Mouse (Mus musculus) CH12.LX (cell line): ENCODE measurements around the gene Cntfr. TPM values are rescaled to one million over a fixed set of nuclear protein-coding genes. Genes with fewer than 3 reads are reported as not detected.

ENCODE experiments used
- DNase-seq: peaks from one replicate; pipeline ENCODE4 v3.0.0-alpha.2; 2013; ENCODE audit errors: extremely low read depth
- H3K27ac ChIP-seq: 2 replicates; pipeline ENCODE4 v1.5.1; 2012; ENCODE audit warnings: low read depth, mild to moderate bottlenecking, control low read depth, moderate library complexity; ENCODE audit not compliant: insufficient read depth
- H3K27me3 ChIP-seq: replicated peaks from 2 replicates; pipeline ENCODE3; 2012; ENCODE audit warnings: inconsistent platforms
- H3K36me3 ChIP-seq, 2 experiments: replicated peaks in 1 of 2; 2 replicates each; pipeline versions ENCODE3 to v1.6.1; 2012; ENCODE audit warnings: inconsistent platforms in 1 of 2, low read length in 1 of 2, mild to moderate bottlenecking in 1 of 2, mixed read lengths in 1 of 2, moderate library complexity in 1 of 2; ENCODE audit not compliant: control insufficient read depth in 1 of 2, insufficient read depth in 1 of 2
- H3K4me1 ChIP-seq, 2 experiments: 2 replicates each; pipeline ENCODE4 v1.6.1; 2012; ENCODE audit warnings: inconsistent platforms in 1 of 2, moderate library complexity in 1 of 2; ENCODE audit not compliant: insufficient read depth in 2 of 2, control insufficient read depth in 1 of 2
- H3K4me2 ChIP-seq: 2 replicates; pipeline ENCODE4 v1.6.1; 2012; ENCODE audit warnings: low read depth, mild to moderate bottlenecking, control low read depth; ENCODE audit not compliant: poor library complexity, insufficient read depth, severe bottlenecking
- H3K4me3 ChIP-seq, 3 experiments: fragments of 150-350 bp in 1 of 3; sonication (generic) in 1 of 3; replicated peaks in 1 of 3; 2 replicates each; pipeline versions ENCODE3 to v1.5.1; 2011 to 2012; ENCODE audit warnings: low read depth in 2 of 3, low read length in 2 of 3, mild to moderate bottlenecking in 2 of 3, moderate library complexity in 2 of 3, control low read depth in 1 of 3, improper control_type of control experiment in 1 of 3, inconsistent platforms in 1 of 3, mixed read lengths in 1 of 3; ENCODE audit not compliant: poor library complexity in 1 of 3
- H3K79me2 ChIP-seq: replicated peaks from 2 replicates; pipeline ENCODE4 v1.6.1; 2012; ENCODE audit warnings: mild to moderate bottlenecking, moderate library complexity; ENCODE audit not compliant: control insufficient read depth, poor library complexity, insufficient read depth, severe bottlenecking; ENCODE audit errors: extremely low read depth
- H3K9ac ChIP-seq: 2 replicates; pipeline ENCODE4 v1.6.1; 2012; ENCODE audit warnings: low read depth, mild to moderate bottlenecking, control low read depth, moderate library complexity; ENCODE audit not compliant: insufficient read depth
- H3K9me3 ChIP-seq: replicated peaks from 2 replicates; pipeline ENCODE3; 2012; ENCODE audit warnings: low read length, inconsistent platforms, mixed read lengths
- CHD1 ChIP-seq: IDR thresholded peaks from 2 replicates; pipeline ENCODE4 v1.6.1; 2012; ENCODE audit warnings: low read depth, low read length, improper control_type of control experiment, inconsistent platforms
- ELF1 ChIP-seq: IDR thresholded peaks from 2 replicates; pipeline ENCODE4 v1.6.1; 2014; ENCODE audit warnings: low read depth, mild to moderate bottlenecking, inconsistent platforms, low read length, improper control_type of control experiment
- ETS1 ChIP-seq: conservative IDR thresholded peaks from 2 replicates; pipeline ENCODE4 v1.6.1; 2012; ENCODE audit warnings: low read depth, mild to moderate bottlenecking, inconsistent platforms, low read length, improper control_type of control experiment, moderate library complexity
- HCFC1 ChIP-seq: IDR thresholded peaks from 2 replicates; pipeline ENCODE4 v1.6.1; 2012; ENCODE audit warnings: low read depth, mild to moderate bottlenecking, inconsistent platforms, low read length, improper control_type of control experiment
- JUN ChIP-seq: IDR thresholded peaks from 2 replicates; pipeline ENCODE4 v1.6.1; 2011; ENCODE audit warnings: low read depth, mild to moderate bottlenecking, low read length, improper control_type of control experiment, moderate library complexity; ENCODE audit not compliant: insufficient read depth
- MEF2A ChIP-seq: IDR thresholded peaks from 2 replicates; pipeline ENCODE4 v1.6.1; 2014; ENCODE audit warnings: low read depth, mild to moderate bottlenecking, inconsistent platforms, low read length, improper control_type of control experiment, borderline replicate concordance
- MXI1 ChIP-seq: IDR thresholded peaks from 2 replicates; pipeline ENCODE4 v1.6.1; 2011; ENCODE audit warnings: mild to moderate bottlenecking, low read depth, low read length, improper control_type of control experiment
- MYC ChIP-seq: IDR thresholded peaks from 2 replicates; pipeline ENCODE4 v1.6.1; 2011; ENCODE audit warnings: low read depth, mild to moderate bottlenecking, improper control_type of control experiment, low read length
- NRF1 ChIP-seq: IDR thresholded peaks from 2 replicates; pipeline ENCODE4 v1.6.1; 2014; ENCODE audit warnings: low read depth, mild to moderate bottlenecking, inconsistent platforms, low read length, improper control_type of control experiment, moderate library complexity
- PAX5 ChIP-seq: IDR thresholded peaks from 2 replicates; pipeline ENCODE4 v1.6.1; 2012; ENCODE audit warnings: low read length, inconsistent platforms, mixed read lengths
- RAD21 ChIP-seq: IDR thresholded peaks from 2 replicates; pipeline ENCODE4 v1.6.1; 2011; ENCODE audit warnings: low read depth, mild to moderate bottlenecking, low read length, improper control_type of control experiment, moderate library complexity
- TBP ChIP-seq: conservative IDR thresholded peaks from 2 replicates; pipeline ENCODE4 v1.6.1; 2011; ENCODE audit warnings: low read depth, low read length, improper control_type of control experiment
- TCF12 ChIP-seq: IDR thresholded peaks from 2 replicates; pipeline ENCODE4 v1.6.1; 2014; ENCODE audit warnings: low read depth, mild to moderate bottlenecking, inconsistent platforms, low read length, improper control_type of control experiment
- UBTF ChIP-seq: IDR thresholded peaks from 2 replicates; pipeline ENCODE4 v1.6.1; 2012; ENCODE audit warnings: low read depth, mild to moderate bottlenecking, inconsistent platforms, low read length, improper control_type of control experiment, moderate library complexity
- USF2 ChIP-seq: conservative IDR thresholded peaks from 2 replicates; pipeline ENCODE4 v1.6.1; 2011; ENCODE audit warnings: low read depth, low read length, improper control_type of control experiment
- ZKSCAN1 ChIP-seq: IDR thresholded peaks from 2 replicates; pipeline ENCODE4 v1.6.1; 2012; ENCODE audit warnings: low read depth, inconsistent platforms, low read length, improper control_type of control experiment, borderline replicate concordance
- dilution Hi-C: fragments of 300-500 bp; cut with MboI; formaldehyde crosslinking; loops from 2 replicates; pipeline ENCODE4 v1.14.3; 2020; ENCODE audit warnings: low sequenced_read_pairs; ENCODE audit not compliant: extremely low pct_unique_long_range_greater_than_20kb, extremely low pct_ligation_motif_present
- in situ Hi-C: fragments of 300-500 bp; cut with MboI; formaldehyde crosslinking; loops from 3 replicates; pipeline ENCODE4 v1.14.3; 2019; ENCODE audit warnings: low sequenced_read_pairs, low pct_ligation_motif_present, low pct_unique_long_range_greater_than_20kb, mixed read lengths
- polyA plus RNA-seq: library from polyadenylated mRNA; unstranded; fragments of >175 nt; gene quantifications from 2 replicates; pipeline ENCODE4 v1.2.1, GENCODE M21; 2012; ENCODE audit warnings: low read depth; ENCODE audit not compliant: insufficient read length
- total RNA-seq, 2 experiments: library from RNA; depleted of rRNA; stranded (reverse); fragments of 300-350 nt in 1 of 2; fragments of >200 nt in 1 of 2; gene quantifications; 2 replicates each; pipeline ENCODE4 v1.2.3; 2012 to 2014

Cntfr gene
- total and polyA plus RNA-seq, 3 experiments = not detected

DNA sequence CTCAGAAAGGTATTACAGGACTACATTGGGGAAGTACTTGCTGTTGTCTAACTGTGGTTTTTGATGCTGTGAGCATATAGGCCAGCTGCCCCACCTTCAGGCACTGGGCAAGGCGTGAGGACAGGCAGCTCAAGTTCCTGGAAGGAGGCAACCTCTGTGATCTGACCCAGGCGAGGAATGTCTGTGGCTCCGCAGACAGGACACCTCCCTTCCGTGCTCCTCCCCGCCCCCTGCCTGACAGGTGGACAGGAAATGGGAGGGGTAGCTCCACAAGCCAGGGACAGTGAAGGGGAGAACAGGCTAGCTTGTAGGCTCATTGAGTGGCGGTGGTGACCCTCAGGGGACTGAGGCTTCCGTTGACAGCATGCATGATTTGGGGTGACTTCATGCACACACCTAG is 32.4 kb downstream of the Cntfr start:
- no peaks in the 10 kb centered on the region for H3K79me2 ChIP-seq
- H3K27me3 ChIP-seq = peaks cover 96% of the 10 kb centered on the region
- no peak overlapping the region for H3K4me2 ChIP-seq
- no peak overlapping the region for H3K9ac ChIP-seq
- H3K4me1 ChIP-seq = peaks cover 7% of the 10 kb centered on the region in 2 experiments
- H3K27ac ChIP-seq = no peak overlapping the region
- TF ChIP-seq CHD1 (no peak), JUN (no peak), TBP (no peak), ELF1 (no peak), RAD21 (no peak), ETS1 (no peak), UBTF (no peak), USF2 (no peak), MYC (no peak), MXI1 (no peak), ZKSCAN1 (no peak), HCFC1 (no peak)
- no peak for DNase-seq
- no peaks in the 10 kb centered on the region for H3K36me3 ChIP-seq
- H3K9me3 ChIP-seq = no peaks in the 10 kb centered on the region
- dilution Hi-C loops (no loop called here), in situ Hi-C loops (no loop called here)
- no peak overlapping the region for H3K4me3 ChIP-seq

DNA sequence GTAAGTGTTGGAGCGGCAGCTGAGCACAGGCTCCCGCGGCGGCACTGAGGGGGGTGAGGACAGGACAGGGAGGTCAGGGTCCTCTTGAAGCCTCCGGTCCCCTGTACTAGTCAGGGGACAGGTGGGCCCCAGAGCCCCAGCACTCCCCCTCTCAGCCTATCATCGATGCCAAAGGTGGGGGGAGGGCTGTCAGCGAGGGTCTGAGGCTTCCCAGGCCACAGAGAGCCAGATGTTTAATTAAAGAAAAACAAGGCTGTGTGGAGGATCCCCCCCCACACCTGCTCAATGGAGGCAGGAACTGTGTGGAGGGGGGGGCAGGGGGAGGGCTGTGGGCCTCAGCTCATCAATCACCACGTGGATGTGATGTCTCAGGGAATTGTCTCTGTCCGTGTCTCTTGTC is 33.3 kb downstream of the Cntfr start:
- H3K27me3 ChIP-seq = peaks cover 96% of the 10 kb centered on the region
- dilution Hi-C loops (no loop called here), in situ Hi-C loops (no loop called here)
- peaks cover 7% of the 10 kb centered on the region in 2 experiments for H3K4me1 ChIP-seq
- DNase-seq = no peak
- H3K4me3 ChIP-seq = no peak overlapping the region
- H3K9me3 ChIP-seq = no peaks in the 10 kb centered on the region
- no peak overlapping the region for H3K9ac ChIP-seq
- no peak overlapping the region for H3K4me2 ChIP-seq
- H3K27ac ChIP-seq = no peak overlapping the region
- TF ChIP-seq PAX5 = no peak
- TF ChIP-seq MEF2A = no peak
- TF ChIP-seq TCF12 = no peak
- no peak for TF ChIP-seq NRF1
- TF ChIP-seq MXI1 = no peak
- no peaks in the 10 kb centered on the region for H3K36me3 ChIP-seq
- H3K79me2 ChIP-seq = no peaks in the 10 kb centered on the region
